Mouse (Mus musculus) MEL (cell line): ENCODE measurements around the gene Ucp2.

Experiments
- CTCF ChIP-seq, 3 experiments: IDR thresholded peaks in 2 of 3; conservative IDR thresholded peaks in 1 of 3; 2 replicates each; pipeline ENCODE4 v1.5.1; 2011 to 2012; ENCODE audit warnings: low read length in 3 of 3, low read depth in 2 of 3, mild to moderate bottlenecking in 2 of 3, improper control_type of control experiment in 1 of 3, inconsistent platforms in 1 of 3, mixed read lengths in 1 of 3, moderate library complexity in 1 of 3; ENCODE audit not compliant: control insufficient read depth in 1 of 3, insufficient read depth in 1 of 3, poor library complexity in 1 of 3, severe bottlenecking in 1 of 3
- EP300 ChIP-seq, 2 experiments: IDR thresholded peaks; 2 replicates each; pipeline ENCODE4 v1.6.1; 2011; ENCODE audit warnings: improper control_type of control experiment in 2 of 2, low read length in 2 of 2, low read depth in 1 of 2, mild to moderate bottlenecking in 1 of 2
- GABPA ChIP-seq: IDR thresholded peaks from 2 replicates; pipeline ENCODE4 v1.6.1; 2012; ENCODE audit warnings: low read depth, mild to moderate bottlenecking, inconsistent platforms, low read length, improper control_type of control experiment, moderate library complexity
- MXI1 ChIP-seq: IDR thresholded peaks from 2 replicates; pipeline ENCODE4 v1.6.1; 2011; ENCODE audit warnings: mild to moderate bottlenecking, low read depth, low read length, improper control_type of control experiment
- POLR2A ChIP-seq, 2 experiments: IDR thresholded peaks; 2 replicates each; pipeline ENCODE4 v1.6.1; 2011 to 2012; ENCODE audit warnings: low read length in 2 of 2, mild to moderate bottlenecking in 2 of 2, control low read depth in 1 of 2, improper control_type of control experiment in 1 of 2, low read depth in 1 of 2, moderate library complexity in 1 of 2; ENCODE audit not compliant: control insufficient read depth in 1 of 2, insufficient read depth in 1 of 2, poor library complexity in 1 of 2
- RAD21 ChIP-seq: IDR thresholded peaks from 2 replicates; pipeline ENCODE4 v1.6.1; 2011; ENCODE audit warnings: mild to moderate bottlenecking, low read depth, low read length, improper control_type of control experiment
- TCF12 ChIP-seq: IDR thresholded peaks from 2 replicates; pipeline ENCODE4 v1.6.1; 2014; ENCODE audit warnings: low read depth, mild to moderate bottlenecking, inconsistent platforms, low read length, improper control_type of control experiment, moderate library complexity

- TF ChIP-seq EP300 (IDR thresholded peaks at IDR 0.05; ENCODE audit: low read depth in 1 of 2, low read length in 2 of 2): no peak
- TF ChIP-seq GABPA: no peak
- TF ChIP-seq TCF12: no peak
- no peak for TF ChIP-seq POLR2A (IDR thresholded peaks at IDR 0.05; ENCODE audit: control insufficient read depth in 1 of 2, insufficient read depth in 1 of 2, low read depth in 1 of 2, low read length in 2 of 2, poor library complexity in 1 of 2)
- TF ChIP-seq CTCF (IDR thresholded peaks at IDR 0.05 in 2 of 3, conservative IDR thresholded peaks at IDR 0.05 in 1 of 3; ENCODE audit: control insufficient read depth in 1 of 3, insufficient read depth in 1 of 3, low read depth in 2 of 3, low read length in 3 of 3, poor library complexity in 1 of 3, severe bottlenecking in 1 of 3): no peak
- TF ChIP-seq RAD21: no peak
- no peak for TF ChIP-seq MXI1
These were observed 1.9 kb downstream of the Ucp2 start for GRCm38 (mm10) chr7:100495042-100495441.
